Mouse (Mus musculus) thymus, adult 2 months (tissue): ENCODE data around the gene Gatc. TPM values are rescaled to one million over a fixed set of nuclear protein-coding genes. Genes with fewer than 3 reads are reported as not detected.
"Not testable (repeated sequence)": the region's sequence is repeated elsewhere in the genome, so short reads cannot be mapped to it uniquely, and the experiment has no call there.

ENCODE experiments used
- DNase-seq: peaks from one replicate; pipeline ENCODE4 v3.0.0; 2021
- H3K27ac ChIP-seq: fragments of 200-500 bp; 2 replicates; pipeline ENCODE4 v1.5.1; 2012; ENCODE audit warnings: low read length, control low read depth; ENCODE audit not compliant: control insufficient read depth, insufficient read depth
- H3K27me3 ChIP-seq: fragments of 200-500 bp; 2 replicates; pipeline ENCODE4 v1.6.1; 2012; ENCODE audit warnings: mild to moderate bottlenecking, low read length, moderate library complexity, mixed read lengths; ENCODE audit not compliant: control insufficient read depth, insufficient read depth
- H3K36me3 ChIP-seq: fragments of 200-500 bp; 2 replicates; pipeline ENCODE4 v1.6.1; 2012; ENCODE audit warnings: mild to moderate bottlenecking, low read length, moderate library complexity; ENCODE audit not compliant: control insufficient read depth, insufficient read depth
- H3K4me1 ChIP-seq: fragments of 200-500 bp; replicated peaks from 2 replicates; pipeline ENCODE4 v1.6.1; 2012; ENCODE audit warnings: low read length; ENCODE audit not compliant: control insufficient read depth, insufficient read depth
- H3K4me3 ChIP-seq: fragments of 200-500 bp; 2 replicates; pipeline ENCODE4 v1.5.1; 2012; ENCODE audit warnings: mild to moderate bottlenecking, low read length, control low read depth, moderate library complexity; ENCODE audit not compliant: control insufficient read depth, insufficient read depth
- CTCF ChIP-seq: fragments of 200-500 bp; IDR thresholded peaks from 2 replicates; pipeline ENCODE4 v1.5.1; 2012; ENCODE audit warnings: mild to moderate bottlenecking, control low read depth, low read length, moderate library complexity, borderline replicate concordance; ENCODE audit not compliant: control insufficient read depth, poor library complexity, insufficient read depth; ENCODE audit errors: extremely low read depth
- POLR2A ChIP-seq: fragments of 200-500 bp; IDR thresholded peaks from 2 replicates; pipeline ENCODE4 v1.6.1; 2012; ENCODE audit warnings: mild to moderate bottlenecking, low read length, control low read depth, moderate library complexity; ENCODE audit not compliant: control insufficient read depth, poor library complexity, insufficient read depth; ENCODE audit errors: extremely low read depth
- WGBS: fragments of 180-500 bp; shearing (Covaris S2); methylation state at CpG from one replicate; pipeline ENCODE4 v1.1.7; 2018; 5-methylcytosine and 5-hydroxymethylcytosine counted together
- polyA plus RNA-seq: library from polyadenylated mRNA; depleted of rRNA; stranded (reverse); fragments of >200 nt; gene quantifications from 2 replicates; pipeline ENCODE4 v1.2.3, GENCODE M21; 2012; rRNA removed

Gene Gatc
- polyA plus RNA-seq = 10.1 and 11.3 TPM in 2 replicates

- peaks cover 29% of the 10 kb centered on the region for H3K36me3 ChIP-seq
- under 1% methylated on average over 62 of the region's 62 CpGs for WGBS
- peak; percentile 83 for DNase-seq
Observed at GRCm38 (mm10) chr5:115340577-115341313, at the start of gene Gatc, which contains the start of gene Triap1. Gatc (minus strand) TSS chr5:115341178. Triap1 (plus strand) TSS chr5:115341225.

DNA sequence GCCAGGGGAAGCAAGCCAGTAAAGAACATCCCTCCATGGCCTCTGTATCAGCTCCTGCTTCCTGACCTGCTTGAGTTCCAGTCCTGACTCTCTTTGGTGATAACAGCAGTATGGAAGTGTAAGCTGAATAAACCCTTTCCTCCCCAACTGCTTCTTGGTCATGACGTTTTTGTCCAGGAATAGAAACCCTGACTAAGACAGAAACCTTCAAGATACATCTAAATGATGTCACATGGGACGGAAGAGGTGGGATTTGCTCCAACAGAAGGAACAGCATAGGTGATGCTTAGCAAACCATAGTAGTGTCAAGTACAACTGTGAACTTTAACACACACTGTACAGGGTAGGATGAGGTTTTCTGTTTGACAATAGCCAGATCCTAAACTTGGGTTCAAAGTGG, 37.9 kb upstream of the Gatc start:
- not testable (repeated sequence) for H3K4me1 ChIP-seq, H3K27ac ChIP-seq, H3K36me3 ChIP-seq, DNase-seq, H3K4me3 ChIP-seq, H3K27me3 ChIP-seq
- WGBS = 80% methylated on average over 2 of the region's 2 CpGs

More at GRCm38 (mm10) chr5:115340577-115341313, at the start of gene Gatc, which contains the start of gene Triap1:
- no peaks in the 10 kb centered on the region for H3K27me3 ChIP-seq
- TF ChIP-seq POLR2A = no peak; the same call in 1 of the 2 replicates
- peak; percentile 22; the same call in 1 of the 2 replicates for TF ChIP-seq CTCF
- no peak within 1 kb of the TSS for H3K27ac ChIP-seq
- peaks cover 2% of the 10 kb centered on the region for H3K4me1 ChIP-seq
- H3K4me3 ChIP-seq = peak within 1 kb of the TSS; percentile 89

- Histone ChIP-seq H3K27me3 (peaks cover 8% of the 10 kb centered on the region; the same call in 1 of the 2 replicates), H3K4me3 (no peak overlapping the region), H3K4me1 (no peaks in the 10 kb centered on the region), H3K36me3 (no peaks in the 10 kb centered on the region), H3K27ac (no peak overlapping the region)
- WGBS = 81% methylated on average over 2 of the region's 2 CpGs
- no peak for DNase-seq
- no peak for TF ChIP-seq CTCF
- TF ChIP-seq POLR2A = no peak
Observed at GRCm38 (mm10) chr5:115375436-115375835, 34.5 kb upstream of the Gatc start.

DNA sequence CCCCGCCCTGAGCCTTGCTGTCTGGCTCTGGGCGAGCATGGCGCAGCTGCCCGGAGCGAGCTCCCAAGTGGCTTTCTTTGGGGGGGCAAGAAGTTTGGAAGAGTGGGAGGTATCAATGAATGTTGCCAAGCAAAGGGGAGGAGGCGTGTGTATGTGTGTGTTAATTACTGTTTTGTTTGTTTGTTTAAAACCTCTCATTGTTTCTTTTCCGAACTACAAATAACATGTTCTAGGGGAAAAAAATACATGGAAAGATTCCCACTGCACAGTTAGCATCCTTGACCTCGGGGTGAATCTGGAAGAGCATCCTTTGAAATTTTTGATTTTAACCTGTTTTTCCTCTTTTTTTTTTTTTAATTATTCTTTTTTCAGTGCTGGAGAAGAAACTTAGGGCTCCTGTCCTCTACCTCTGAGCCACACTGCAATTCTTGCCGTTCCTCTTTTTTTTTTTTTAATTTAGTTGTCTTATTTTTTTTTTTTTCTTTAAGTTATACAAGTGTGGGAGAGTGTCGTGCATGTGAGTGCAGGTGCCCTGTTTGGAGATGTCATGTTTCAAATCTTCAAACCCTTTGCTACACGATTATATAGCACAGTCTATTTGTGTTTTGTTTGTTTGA, 33.3 kb upstream of the Gatc start:
- TF ChIP-seq POLR2A (no peak), CTCF (no peak)
- WGBS = 36% methylated on average over 11 of the region's 11 CpGs
- no peaks in the 10 kb centered on the region for H3K36me3 ChIP-seq
- H3K27me3 ChIP-seq = peaks cover 8% of the 10 kb centered on the region; the same call in 1 of the 2 replicates
- no peak for DNase-seq
- H3K4me1 ChIP-seq = no peaks in the 10 kb centered on the region
- H3K27ac ChIP-seq = no peak overlapping the region
- no peak overlapping the region for H3K4me3 ChIP-seq

GRCm38 (mm10) chr5:115373441-115374203, 32.6 kb upstream of the Gatc start:
- Histone ChIP-seq H3K36me3 (no peaks in the 10 kb centered on the region), H3K4me1 (no peaks in the 10 kb centered on the region), H3K27me3 (peaks cover 8% of the 10 kb centered on the region; the same call in 1 of the 2 replicates), H3K27ac (no peak overlapping the region), H3K4me3 (no peak overlapping the region)
- WGBS = 42% methylated on average over 26 of the region's 26 CpGs
- no peak for DNase-seq
- TF ChIP-seq POLR2A = no peak
- TF ChIP-seq CTCF = no peak

DNA sequence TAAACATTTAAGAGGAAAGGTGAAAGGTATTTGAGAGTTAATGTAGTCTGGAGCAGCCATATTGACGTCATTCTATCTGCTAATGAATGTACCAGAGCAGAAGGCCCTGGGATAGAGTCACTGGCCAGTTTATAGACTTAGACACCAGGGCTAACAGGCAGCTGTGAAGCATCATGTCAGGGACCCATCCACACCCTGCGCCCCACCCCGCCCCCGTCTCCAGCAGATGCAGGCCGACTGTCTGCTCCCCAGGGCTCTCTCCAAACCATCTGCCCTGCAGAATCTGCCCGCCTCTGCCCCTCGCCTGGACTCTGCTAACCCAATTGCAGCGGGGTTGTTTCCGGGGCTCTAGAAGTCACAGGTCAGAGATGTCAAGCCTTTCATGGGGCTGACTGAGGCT, 30.8 kb upstream of the Gatc start:
- WGBS = 71% methylated on average over 9 of the region's 9 CpGs
- Histone ChIP-seq H3K4me1 (no peaks in the 10 kb centered on the region), H3K27me3 (peaks cover 8% of the 10 kb centered on the region; the same call in 1 of the 2 replicates), H3K27ac (no peak overlapping the region), H3K4me3 (no peak overlapping the region), H3K36me3 (no peaks in the 10 kb centered on the region)
- no peak for DNase-seq
- TF ChIP-seq CTCF = no peak
- TF ChIP-seq POLR2A = no peak
